Mouse (Mus musculus) activated CD4-positive, CD25-positive, alpha-beta regulatory T cell, adult 4 months (primary cell): ENCODE measurements around the gene Phpt1. TPM values are rescaled to one million over a fixed set of nuclear protein-coding genes. Genes with fewer than 3 reads are reported as not detected.

Source experiments
- ATAC-seq: one replicate; pipeline ENCODE4 v1.8.0; 2017
- polyA plus RNA-seq, 2 experiments: library from polyadenylated mRNA; unstranded; fragments of 100-300 nt; shearing (Covaris generic); gene quantifications; one replicate each; pipeline ENCODE4 v1.2.1; 2017

The Phpt1 gene
- polyA plus RNA-seq, 2 experiments from 2014 or later, result 55.3 to 61.6 TPM

DNA sequence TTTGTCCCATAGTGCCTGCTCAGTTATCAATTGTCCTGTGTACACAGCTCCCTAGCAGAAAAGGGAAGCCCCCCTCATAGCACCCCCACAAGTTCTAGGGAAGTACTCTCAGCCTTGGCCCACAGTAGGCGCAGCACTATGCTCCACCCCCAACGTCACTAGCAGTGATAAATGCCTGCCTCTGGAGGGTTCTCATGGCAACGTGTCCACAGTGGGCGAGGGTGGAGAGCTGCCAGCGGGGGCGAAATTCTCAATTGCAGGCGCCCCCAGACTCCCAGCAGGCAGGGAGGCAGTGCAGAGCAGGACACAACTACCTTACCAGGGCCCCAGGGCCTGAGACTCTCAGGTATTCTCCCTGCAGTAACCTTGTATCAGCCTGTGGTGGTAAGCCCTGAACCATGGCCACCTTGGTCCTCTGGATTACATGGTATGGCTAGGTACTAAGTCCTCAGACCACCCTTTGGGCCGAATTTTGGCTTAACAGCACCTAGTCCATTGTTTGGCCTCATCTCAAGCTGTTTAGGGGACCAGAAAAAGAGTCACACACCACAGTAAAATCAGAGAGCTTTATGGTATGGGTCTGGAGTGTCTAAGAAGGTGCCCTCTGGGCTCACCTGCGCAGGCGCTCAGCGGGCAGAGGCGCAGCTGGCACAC, 7.6 kb upstream of the Phpt1 start:
- ATAC-seq, result no peak

GRCm38 (mm10) chr2:25581901-25582301, 6.9 kb upstream of the Phpt1 start:
- ATAC-seq, result no peak

DNA sequence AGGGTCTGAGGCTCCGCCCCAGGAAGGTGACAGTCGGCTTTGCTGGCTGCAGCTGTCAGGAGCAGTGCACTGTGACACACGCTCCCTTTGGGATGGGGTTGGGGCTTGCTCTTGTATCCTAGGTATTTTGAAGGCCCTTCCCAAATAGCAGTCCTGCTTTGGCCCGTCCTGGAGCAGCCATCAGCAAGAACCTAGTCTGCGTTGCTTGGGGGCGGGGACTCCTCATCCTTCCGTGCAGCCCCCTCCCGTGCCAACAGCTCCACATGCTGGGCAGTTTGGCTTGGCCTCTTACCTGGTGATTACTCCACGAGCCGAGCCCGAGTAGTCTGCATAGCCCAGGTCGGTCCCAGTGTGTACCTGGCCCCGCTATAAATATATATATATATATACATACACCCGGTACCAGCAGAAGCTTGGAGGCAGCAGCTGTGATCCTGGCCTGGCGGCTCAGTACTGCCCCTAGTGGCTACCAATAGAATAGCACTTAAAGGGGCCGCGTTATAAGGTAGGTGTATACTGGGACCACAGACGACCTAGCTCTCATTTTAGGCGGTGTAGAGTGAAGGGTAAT, 6.4 kb upstream of the Phpt1 start, which contains the start of gene Ajm1:
TSS of gene Ajm1 (minus strand) at position 464 of the 571 bp plus-strand sequence.
- peak; percentile 63 for ATAC-seq

- ATAC-seq, result no peak
These were observed 5.6 kb upstream of the Phpt1 start for GRCm38 (mm10) chr2:25580621-25581101.

DNA sequence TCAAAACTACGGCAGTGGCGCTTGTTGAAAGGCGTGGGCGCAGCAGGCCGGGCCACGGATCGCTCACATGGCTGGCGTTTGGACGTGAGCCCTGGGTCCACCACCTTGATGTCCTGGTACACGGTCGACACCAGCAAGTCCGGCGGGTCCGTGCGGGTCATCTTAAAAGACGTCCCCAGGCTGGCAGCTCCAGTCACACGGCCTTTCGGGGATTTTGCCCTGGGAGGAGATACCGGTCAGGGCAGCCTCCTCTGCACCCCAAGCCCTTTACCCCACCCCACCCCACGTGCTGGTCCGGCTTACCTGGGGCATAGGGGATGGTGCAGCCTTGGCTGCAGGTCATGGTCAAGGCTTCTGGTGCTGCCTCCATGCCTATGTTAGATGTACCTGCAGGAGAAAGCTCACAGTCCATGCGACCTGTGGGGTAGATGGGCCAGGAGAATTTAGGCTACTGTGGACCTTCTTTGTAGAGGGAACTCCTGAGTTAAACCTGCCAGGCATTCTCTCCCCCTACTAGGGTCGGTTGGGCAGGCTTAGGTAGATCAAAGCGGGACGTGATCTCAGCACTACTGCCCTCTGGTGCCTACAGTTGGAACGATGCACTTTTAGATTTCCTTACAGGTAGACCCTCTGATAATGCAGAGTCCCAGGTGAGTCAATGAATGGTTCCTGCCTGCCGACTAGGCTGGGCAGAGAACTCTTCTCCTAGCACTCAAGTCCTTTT, 4.9 kb upstream of the Phpt1 start:
- ATAC-seq, result peak; percentile 47

- no peak for ATAC-seq
These were observed 4.0 kb upstream of the Phpt1 start for GRCm38 (mm10) chr2:25578796-25579736.

GRCm38 (mm10) chr2:25577951-25578795, 3.1 kb upstream of the Phpt1 start:
- ATAC-seq, result no peak

GRCm38 (mm10) chr2:25576965-25577891, 2.2 kb upstream of the Phpt1 start:
- no peak for ATAC-seq

DNA sequence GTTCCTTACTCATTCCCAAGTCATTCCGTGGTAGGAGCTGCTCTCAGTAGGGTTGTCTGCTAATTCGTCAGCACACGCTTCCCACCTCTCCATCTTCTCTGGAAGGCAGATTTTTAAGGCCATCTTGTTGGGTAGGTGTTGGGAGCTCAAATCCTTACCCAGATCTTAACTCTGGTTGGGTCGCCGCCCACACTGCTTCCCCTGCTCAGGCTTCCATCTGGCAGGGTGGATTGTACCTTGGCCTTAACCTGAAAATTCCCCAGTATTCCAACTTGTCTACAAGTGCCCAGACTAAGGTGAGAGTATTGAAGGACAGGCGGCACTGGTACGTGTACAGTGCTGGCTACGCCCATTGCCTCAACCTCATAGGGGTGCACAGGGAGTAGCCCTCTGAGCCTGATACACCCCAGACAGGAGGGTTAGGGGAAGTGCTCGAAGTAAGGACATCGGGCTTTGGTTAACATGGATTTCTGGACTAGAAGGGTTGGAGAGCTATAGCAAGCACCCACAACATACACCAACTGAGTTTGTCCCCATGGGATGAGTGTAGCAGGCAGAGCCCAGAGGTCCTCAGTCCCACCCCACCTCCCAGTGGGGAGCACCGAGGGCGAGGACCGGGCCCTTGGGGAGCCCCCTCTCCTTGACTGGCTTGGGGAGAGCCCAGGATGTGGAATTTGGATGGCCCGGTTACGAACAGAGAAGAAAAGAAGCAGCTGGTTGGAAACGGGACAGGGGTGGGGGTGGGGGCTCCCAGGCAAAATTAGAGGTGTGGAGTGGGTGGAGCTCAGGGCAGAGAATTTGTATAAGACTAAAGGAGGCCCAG, 1.2 kb upstream of the Phpt1 start:
- ATAC-seq, result no peak

- ATAC-seq, result no peak
These were observed 506 bp upstream of the Phpt1 start for GRCm38 (mm10) chr2:25575432-25576027.

GRCm38 (mm10) chr2:25574136-25574535, 888 bp downstream of the Phpt1 start:
- ATAC-seq, result no peak

- no peak for ATAC-seq
These were observed 2.0 kb downstream of the Phpt1 start for GRCm38 (mm10) chr2:25573068-25573467.

GRCm38 (mm10) chr2:25571221-25571620, 3.8 kb downstream of the Phpt1 start:
- ATAC-seq, result no peak

- ATAC-seq, result no peak
These were observed 5.7 kb downstream of the Phpt1 start for GRCm38 (mm10) chr2:25569323-25569722.

- ATAC-seq, result no peak
These were observed 6.5 kb downstream of the Phpt1 start for GRCm38 (mm10) chr2:25568473-25569019.

DNA sequence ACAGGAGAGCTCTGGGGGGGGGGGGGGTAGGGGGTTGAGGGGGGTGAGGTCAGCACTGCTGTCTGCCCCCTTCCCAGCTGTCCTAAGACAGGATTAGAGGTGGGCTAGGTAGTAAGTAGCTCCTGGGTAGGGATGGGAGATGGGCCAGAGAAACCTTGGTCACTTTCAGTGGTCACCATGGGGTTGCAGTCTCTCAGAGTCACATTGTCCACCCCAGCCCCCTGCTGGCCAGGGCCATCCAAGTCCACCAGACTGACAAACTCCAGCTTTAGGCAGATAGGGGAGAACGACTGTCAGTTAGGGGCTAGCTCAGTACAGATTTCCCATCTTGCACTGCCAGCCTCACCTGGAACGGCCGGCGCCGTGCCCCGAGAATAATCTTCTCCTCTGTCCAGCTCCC, 8.5 kb downstream of the Phpt1 start:
- no peak for ATAC-seq

GRCm38 (mm10) chr2:25565741-25566140, 9.3 kb downstream of the Phpt1 start:
- no peak for ATAC-seq

DNA sequence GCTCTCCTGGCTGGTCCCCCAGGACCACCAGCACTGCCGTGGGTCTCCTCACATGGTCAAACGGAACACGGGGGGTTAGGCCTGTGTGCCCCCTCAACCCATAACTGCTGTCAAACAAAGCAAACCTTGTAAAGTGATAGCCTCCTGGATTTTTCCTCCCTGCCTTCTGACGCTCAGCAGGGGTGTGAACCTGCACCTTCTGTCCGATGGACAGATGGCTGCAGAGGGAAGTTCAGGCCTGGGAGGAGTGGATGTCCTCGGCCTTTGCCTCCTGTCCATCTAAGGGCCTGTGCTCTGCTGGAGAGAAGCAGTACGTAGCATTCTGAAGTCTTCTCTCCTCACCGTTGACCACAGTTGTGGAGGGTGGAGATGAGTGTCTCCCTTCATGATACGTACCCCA, 13.1 kb downstream of the Phpt1 start:
- no peak for ATAC-seq

- no peak for ATAC-seq
These were observed 14.5 kb downstream of the Phpt1 start for GRCm38 (mm10) chr2:25560551-25560950.
